Mouse (Mus musculus) kidney, embryonic 14.5 days (tissue): ENCODE measurements around the gene Psmc5. TPM values are rescaled to one million over a fixed set of nuclear protein-coding genes. Genes with fewer than 3 reads are reported as not detected.

Experiments
- ATAC-seq: fragments of 200-750 bp; cut with Nextera tagmentation; 2 replicates; pipeline ENCODE4 v1.8.0; 2017; ENCODE audit warnings: moderate number of reproducible peaks, mild to moderate bottlenecking, moderate TSS enrichment, moderate library complexity; ENCODE audit not compliant: low FRiP score, low TSS enrichment
- H3K27ac ChIP-seq: fragments of 300-500 bp; sonication (generic); 2 replicates; pipeline ENCODE4 v1.5.1; 2014; ENCODE audit warnings: low read depth, mild to moderate bottlenecking, low read length, moderate library complexity, mixed read lengths
- H3K27me3 ChIP-seq: fragments of 300-500 bp; sonication (generic); 2 replicates; pipeline ENCODE4 v1.6.1; 2014; ENCODE audit warnings: mild to moderate bottlenecking, low read length; ENCODE audit not compliant: control insufficient read depth, insufficient read depth
- H3K36me3 ChIP-seq: fragments of 300-500 bp; sonication (generic); 2 replicates; pipeline ENCODE4 v1.6.1; 2014; ENCODE audit warnings: low read length, mixed read lengths; ENCODE audit not compliant: control insufficient read depth, insufficient read depth
- H3K4me1 ChIP-seq: fragments of 300-500 bp; sonication (generic); 2 replicates; pipeline ENCODE4 v1.6.1; 2014; ENCODE audit warnings: low read length, mixed read lengths; ENCODE audit not compliant: control insufficient read depth, insufficient read depth
- H3K4me2 ChIP-seq: fragments of 300-500 bp; sonication (generic); replicated peaks from 2 replicates; pipeline ENCODE4 v1.6.1; 2014; ENCODE audit warnings: low read depth, mild to moderate bottlenecking, low read length
- H3K4me3 ChIP-seq: fragments of 300-500 bp; sonication (generic); 2 replicates; pipeline ENCODE4 v1.5.1; 2014; ENCODE audit warnings: mild to moderate bottlenecking, low read length
- H3K9ac ChIP-seq: fragments of 300-500 bp; sonication (generic); 2 replicates; pipeline ENCODE4 v1.6.1; 2014; ENCODE audit warnings: low read depth, mild to moderate bottlenecking, low read length, moderate library complexity
- H3K9me3 ChIP-seq: fragments of 300-500 bp; sonication (generic); 2 replicates; pipeline ENCODE4 v1.6.1; 2016; ENCODE audit warnings: low read length; ENCODE audit not compliant: control insufficient read depth
- WGBS: fragments of 180-500 bp; shearing (Covaris S2); extraction: QIAGEN DNeasy Blood & Tissue Kit; methylation state at CpG from one replicate; pipeline ENCODE4 v1.1.7; 2014; 5-methylcytosine and 5-hydroxymethylcytosine counted together
- polyA plus RNA-seq: library from polyadenylated mRNA; unstranded; fragments of >200 nt; fragmentation: Nextera tagmentation; extraction: Ambion mirVana; gene quantifications from 2 replicates; pipeline ENCODE4 v1.2.1, GENCODE M21; 2014

The Psmc5 gene
- polyA plus RNA-seq, 1 experiment from 2014 or later = 303 TPM

DNA sequence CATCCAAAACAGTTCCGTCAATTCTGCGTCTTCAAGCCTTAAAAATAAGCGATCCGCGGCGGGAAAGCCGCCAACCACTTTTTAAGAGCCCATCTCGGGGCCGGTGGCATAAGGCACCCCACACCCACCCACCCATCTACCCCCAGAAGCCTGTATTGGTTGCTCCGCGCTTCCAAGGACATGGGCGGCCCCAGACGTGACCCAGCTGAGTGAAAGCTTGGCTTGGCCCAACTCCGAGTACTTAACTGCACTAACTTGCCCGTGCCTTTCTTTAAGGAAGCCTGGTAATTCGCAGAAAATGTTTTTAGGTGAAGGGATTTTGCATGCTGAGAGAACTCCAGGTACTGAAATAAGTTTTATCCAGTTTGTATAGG lies 17.3 kb downstream of the Psmc5 start:
- peak overlapping the region; percentile 60 for H3K9ac ChIP-seq
- no peaks in the 10 kb centered on the region; the same call in 1 of the 2 replicates for H3K36me3 ChIP-seq
- peak overlapping the region; percentile 84 for H3K27ac ChIP-seq
- H3K27me3 ChIP-seq = no peaks in the 10 kb centered on the region
- peak; percentile 11; the same call in 1 of the 2 replicates for ATAC-seq
- WGBS = 10% methylated on average over 16 of the region's 16 CpGs
- peaks cover 28% of the 10 kb centered on the region for H3K4me1 ChIP-seq
- H3K9me3 ChIP-seq = no peaks in the 10 kb centered on the region
- H3K4me2 ChIP-seq = peak overlapping the region; percentile 68
- H3K4me3 ChIP-seq = peak overlapping the region; percentile 78

DNA sequence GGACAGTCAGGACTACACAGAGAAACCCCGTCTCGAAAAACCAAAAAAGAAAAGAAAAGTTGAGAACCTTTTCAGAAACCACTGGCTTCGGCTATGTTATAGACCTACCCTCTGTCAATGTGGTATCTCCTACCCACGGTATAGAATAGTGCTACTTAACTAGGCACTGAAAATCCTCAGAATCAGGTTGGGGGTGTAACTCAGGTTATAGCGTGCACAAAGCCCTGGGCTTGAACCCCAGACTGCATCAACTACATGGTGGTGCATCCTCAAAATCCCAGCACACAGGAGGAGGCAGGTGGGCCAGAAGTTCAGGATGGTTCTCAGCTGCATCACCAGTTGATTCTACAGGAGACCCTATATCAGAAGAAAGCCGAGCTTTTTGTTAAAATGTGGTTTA lies 17.9 kb downstream of the Psmc5 start:
- Histone ChIP-seq H3K4me3 (no peak overlapping the region), H3K27me3 (no peaks in the 10 kb centered on the region), H3K9ac (no peak overlapping the region), H3K27ac (peak overlapping the region; percentile 48; the same call in 1 of the 2 replicates), H3K4me2 (no peak overlapping the region), H3K9me3 (no peaks in the 10 kb centered on the region), H3K4me1 (peaks cover 23% of the 10 kb centered on the region), H3K36me3 (no peaks in the 10 kb centered on the region)
- WGBS = 93% methylated on average over 6 of the region's 6 CpGs
- no peak for ATAC-seq

DNA sequence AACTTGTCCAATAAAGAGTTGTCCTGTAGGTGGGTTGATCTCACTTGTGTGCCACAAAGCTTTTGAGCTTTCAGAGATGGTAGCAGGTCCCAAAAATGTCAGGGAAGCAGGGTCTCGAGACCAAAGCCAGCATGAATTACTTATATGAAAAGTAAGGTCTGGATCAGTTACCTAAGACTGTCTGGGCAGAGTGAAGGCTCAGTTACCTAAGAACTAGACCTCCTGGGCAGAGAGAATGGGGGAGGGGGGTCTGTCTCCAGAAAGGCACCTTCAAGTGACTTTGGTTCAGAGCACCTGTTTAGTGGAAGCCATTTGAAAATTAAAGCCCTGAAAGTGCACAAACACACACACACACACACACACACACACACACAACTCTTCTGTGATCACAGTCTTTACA lies 18.4 kb downstream of the Psmc5 start:
- Histone ChIP-seq H3K27ac (peak overlapping the region; percentile 48; the same call in 1 of the 2 replicates), H3K4me1 (peaks cover 18% of the 10 kb centered on the region), H3K27me3 (no peaks in the 10 kb centered on the region), H3K4me3 (no peak overlapping the region), H3K9me3 (no peaks in the 10 kb centered on the region), H3K9ac (no peak overlapping the region), H3K4me2 (no peak overlapping the region), H3K36me3 (no peaks in the 10 kb centered on the region)
- no peak for ATAC-seq
- 63% methylated on average over 1 of the region's 1 CpGs for WGBS

- 32% methylated on average over 7 of the region's 7 CpGs for WGBS
- peak; percentile 23 for ATAC-seq
- Histone ChIP-seq H3K9me3 (no peaks in the 10 kb centered on the region), H3K27me3 (no peaks in the 10 kb centered on the region), H3K4me2 (no peak overlapping the region), H3K4me1 (peaks cover 15% of the 10 kb centered on the region), H3K4me3 (no peak overlapping the region), H3K36me3 (no peaks in the 10 kb centered on the region), H3K27ac (peak overlapping the region; percentile 48; the same call in 1 of the 2 replicates), H3K9ac (no peak overlapping the region)
Observed at GRCm38 (mm10) chr11:106274971-106275411, 19.0 kb downstream of the Psmc5 start.

- ATAC-seq = peak; percentile 44
- H3K4me1 ChIP-seq = peaks cover 5% of the 10 kb centered on the region
- H3K36me3 ChIP-seq = no peaks in the 10 kb centered on the region
- H3K27me3 ChIP-seq = no peaks in the 10 kb centered on the region
- peak within 1 kb of the TSS; percentile 48; the same call in 1 of the 2 replicates for H3K27ac ChIP-seq
- peak within 1 kb of the TSS; percentile 39 for H3K4me2 ChIP-seq
- H3K9ac ChIP-seq = no peak within 1 kb of the TSS
- H3K9me3 ChIP-seq = no peaks in the 10 kb centered on the region
- 6% methylated on average over 25 of the region's 25 CpGs for WGBS
- 0 out of 2 replicates have a peak within 1 kb of the TSS, but pooled peaks have one; percentile 11 for H3K4me3 ChIP-seq
Observed at GRCm38 (mm10) chr11:106276454-106276853, 20.5 kb downstream of the Psmc5 start, which contains the start of gene Tcam1. Tcam1 (plus strand) TSS chr11:106276672.

GRCm38 (mm10) chr11:106282452-106282851 lies 26.5 kb downstream of the Psmc5 start:
- H3K4me3 ChIP-seq = no peak overlapping the region
- H3K9me3 ChIP-seq = no peaks in the 10 kb centered on the region
- no peaks in the 10 kb centered on the region for H3K4me1 ChIP-seq
- no peaks in the 10 kb centered on the region for H3K36me3 ChIP-seq
- no peak overlapping the region for H3K9ac ChIP-seq
- ATAC-seq = no peak
- no peak overlapping the region for H3K27ac ChIP-seq
- no peaks in the 10 kb centered on the region for H3K27me3 ChIP-seq
- no peak overlapping the region for H3K4me2 ChIP-seq
- 79% methylated on average over 6 of the region's 6 CpGs for WGBS

- no peak for ATAC-seq
- WGBS = 74% methylated on average over 4 of the region's 4 CpGs
Observed at GRCm38 (mm10) chr11:106283371-106283770, 27.4 kb downstream of the Psmc5 start.

GRCm38 (mm10) chr11:106284126-106284525 lies 28.2 kb downstream of the Psmc5 start:
- H3K4me2 ChIP-seq = no peak overlapping the region
- H3K27ac ChIP-seq = no peak overlapping the region
- no peak for ATAC-seq
- no peaks in the 10 kb centered on the region for H3K36me3 ChIP-seq
- H3K27me3 ChIP-seq = no peaks in the 10 kb centered on the region
- WGBS = 68% methylated on average over 8 of the region's 8 CpGs
- H3K4me1 ChIP-seq = no peaks in the 10 kb centered on the region
- no peak overlapping the region for H3K4me3 ChIP-seq
- no peaks in the 10 kb centered on the region for H3K9me3 ChIP-seq
- no peak overlapping the region for H3K9ac ChIP-seq

More at GRCm38 (mm10) chr11:106283371-106283770, 27.4 kb downstream of the Psmc5 start:
- Histone ChIP-seq H3K4me1 (no peaks in the 10 kb centered on the region), H3K36me3 (no peaks in the 10 kb centered on the region), H3K4me2 (no peak overlapping the region), H3K9ac (no peak overlapping the region), H3K27ac (no peak overlapping the region), H3K27me3 (no peaks in the 10 kb centered on the region), H3K4me3 (no peak overlapping the region), H3K9me3 (no peaks in the 10 kb centered on the region)

DNA sequence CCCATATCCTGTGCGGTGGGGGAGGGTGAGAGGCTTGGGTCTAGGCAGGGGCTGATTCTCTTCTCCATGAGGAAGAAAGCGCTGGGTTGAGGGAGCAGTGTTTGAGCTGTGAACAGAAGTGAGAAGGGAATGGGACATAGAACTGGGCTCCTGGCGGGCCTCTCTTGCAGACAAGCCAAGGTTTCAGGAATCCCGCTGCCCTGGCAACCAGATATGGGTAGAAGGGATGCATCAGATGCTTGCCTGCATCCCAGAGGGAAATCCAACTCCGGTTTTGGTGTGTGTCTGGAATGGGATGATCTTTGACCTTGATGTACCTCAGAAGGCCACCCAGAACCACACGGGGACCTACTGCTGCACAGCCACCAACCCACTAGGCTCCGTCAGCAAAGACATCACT lies 30.3 kb downstream of the Psmc5 start:
- H3K27ac ChIP-seq = no peak overlapping the region
- H3K4me1 ChIP-seq = no peaks in the 10 kb centered on the region
- no peak overlapping the region for H3K4me3 ChIP-seq
- ATAC-seq = no peak
- no peak overlapping the region for H3K9ac ChIP-seq
- 82% methylated on average over 7 of the region's 7 CpGs for WGBS
- H3K4me2 ChIP-seq = no peak overlapping the region
- no peaks in the 10 kb centered on the region for H3K36me3 ChIP-seq
- no peaks in the 10 kb centered on the region for H3K9me3 ChIP-seq
- H3K27me3 ChIP-seq = no peaks in the 10 kb centered on the region
